Mouse (Mus musculus) hindbrain, embryonic 13.5 days (tissue): ENCODE data around the gene Timp4. TPM values are rescaled to one million over a fixed set of nuclear protein-coding genes. Genes with fewer than 3 reads are reported as not detected.
A peak's percentile ranks its signal among the peaks of the same experiment; 100 is the strongest.

Experiments used
- ATAC-seq: fragments of 200-750 bp; cut with Nextera tagmentation; 2 replicates; pipeline ENCODE4 v1.8.0; 2017; ENCODE audit warnings: moderate TSS enrichment; ENCODE audit not compliant: low FRiP score
- H3K27ac ChIP-seq: fragments of 300-500 bp; sonication (generic); 2 replicates; pipeline ENCODE4 v1.5.1; 2015; ENCODE audit warnings: inconsistent platforms, mild to moderate bottlenecking, moderate library complexity
- H3K27me3 ChIP-seq: fragments of 300-500 bp; sonication (generic); 2 replicates; pipeline ENCODE4 v1.6.1; 2015; ENCODE audit warnings: mild to moderate bottlenecking, inconsistent platforms
- H3K36me3 ChIP-seq: fragments of 300-500 bp; sonication (generic); 2 replicates; pipeline ENCODE4 v1.6.1; 2015; ENCODE audit warnings: mild to moderate bottlenecking, inconsistent platforms
- H3K4me1 ChIP-seq: fragments of 300-500 bp; sonication (generic); replicated peaks from 2 replicates; pipeline ENCODE4 v1.6.1; 2015; ENCODE audit warnings: inconsistent platforms
- H3K4me2 ChIP-seq: fragments of 300-500 bp; sonication (generic); 2 replicates; pipeline ENCODE4 v1.6.1; 2015; ENCODE audit warnings: inconsistent platforms, mild to moderate bottlenecking, moderate library complexity
- H3K4me3 ChIP-seq: fragments of 300-500 bp; sonication (generic); 2 replicates; pipeline ENCODE4 v1.5.1; 2015; ENCODE audit warnings: mild to moderate bottlenecking, inconsistent platforms
- H3K9ac ChIP-seq: fragments of 300-500 bp; sonication (generic); 2 replicates; pipeline ENCODE4 v1.6.1; 2015; ENCODE audit warnings: mild to moderate bottlenecking, inconsistent platforms
- H3K9me3 ChIP-seq: fragments of 300-500 bp; sonication (generic); 2 replicates; pipeline ENCODE4 v1.6.1; 2016; ENCODE audit warnings: inconsistent platforms
- WGBS: fragments of 180-500 bp; shearing (Covaris S2); methylation state at CpG from one replicate; pipeline ENCODE4 v1.1.7; 2015; 5-methylcytosine and 5-hydroxymethylcytosine counted together
- polyA plus RNA-seq: library from polyadenylated mRNA; unstranded; fragments of >200 nt; fragmentation: Nextera tagmentation; extraction: Ambion mirVana; gene quantifications from 2 replicates; pipeline ENCODE4 v1.2.1, GENCODE M21; 2015

Timp4 gene
- 9.1 and 11.8 TPM in 2 replicates for polyA plus RNA-seq

DNA sequence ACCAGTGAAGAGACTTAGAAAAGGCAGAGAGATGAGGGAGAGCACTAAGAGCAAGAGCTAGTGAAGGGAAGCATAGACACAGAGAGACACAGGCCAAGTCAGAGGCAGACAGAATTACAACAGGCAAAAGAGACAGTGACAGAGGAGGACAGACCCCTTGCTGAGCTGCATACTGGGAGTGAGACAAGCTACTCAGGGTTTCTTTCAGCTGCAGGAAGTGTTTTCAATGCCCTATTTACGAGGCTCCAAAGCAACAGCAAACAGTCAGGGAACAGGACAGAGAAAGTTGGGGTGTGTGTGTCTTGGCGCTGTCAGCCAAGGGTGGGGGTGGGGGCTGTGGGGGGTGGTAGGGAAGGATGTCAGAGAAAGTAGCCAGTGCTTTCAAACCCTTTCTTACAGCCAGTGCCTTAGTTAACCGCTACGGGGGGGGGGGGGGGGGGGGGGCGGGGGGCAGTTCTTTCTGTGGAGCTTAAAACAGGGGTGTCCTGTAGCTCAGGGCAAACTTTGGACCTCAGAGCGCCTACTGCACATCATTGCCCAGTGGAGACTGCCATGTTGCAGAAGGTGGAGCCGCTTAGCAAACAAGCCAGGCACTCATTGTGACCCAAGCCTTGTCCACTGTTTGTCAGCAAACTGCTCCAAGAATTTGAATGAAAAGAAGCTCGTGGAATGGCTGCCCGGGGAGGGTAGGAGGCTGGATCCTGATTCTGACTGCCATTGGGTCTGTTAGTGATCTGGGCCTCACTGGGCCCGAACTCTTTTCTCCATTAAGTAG lies at the start of gene Timp4:
Gene Timp4, minus strand, starts transcription at position 107 of the 775 bp plus-strand sequence.
- WGBS, result 13% methylated on average over 9 of the region's 10 CpGs
- Histone ChIP-seq H3K4me2 (peak within 1 kb of the TSS; percentile 47), H3K36me3 (peaks cover 12% of the 10 kb centered on the region), H3K4me1 (peaks cover 17% of the 10 kb centered on the region), H3K27ac (peak within 1 kb of the TSS; percentile 71), H3K27me3 (peaks cover 10% of the 10 kb centered on the region; the same call in 1 of the 2 replicates), H3K4me3 (peak within 1 kb of the TSS; percentile 23), H3K9me3 (no peaks in the 10 kb centered on the region), H3K9ac (peak within 1 kb of the TSS; percentile 59; the same call in 1 of the 2 replicates)
- ATAC-seq, result peak; percentile 83

DNA sequence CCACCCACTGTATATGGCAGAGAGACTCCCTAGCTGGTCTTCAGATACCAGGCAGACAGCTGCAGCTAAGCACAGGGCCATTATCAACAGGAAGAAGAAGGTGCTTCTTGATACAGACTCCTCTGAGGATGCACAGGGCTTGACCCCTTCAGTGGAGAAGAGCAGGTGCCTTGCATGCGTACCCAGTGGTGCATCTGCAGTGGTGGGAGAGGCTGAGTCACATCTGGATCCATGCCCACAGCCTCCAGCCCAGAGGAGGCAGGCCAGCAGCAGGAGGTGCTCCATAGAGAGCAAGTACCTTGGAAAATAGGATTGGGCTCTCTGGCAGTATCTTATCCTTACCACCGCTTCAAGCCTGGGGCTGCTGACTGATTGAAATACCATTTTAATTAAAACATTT lies 41.9 kb upstream of the Timp4 start:
- no peak for ATAC-seq
- no peaks in the 10 kb centered on the region; the same call in 1 of the 2 replicates for H3K4me1 ChIP-seq
- H3K9ac ChIP-seq, result no peak overlapping the region
- no peak overlapping the region for H3K27ac ChIP-seq
- no peaks in the 10 kb centered on the region for H3K36me3 ChIP-seq
- H3K4me2 ChIP-seq, result no peak overlapping the region
- WGBS, result 85% methylated on average over 2 of the region's 2 CpGs
- no peaks in the 10 kb centered on the region for H3K27me3 ChIP-seq
- no peak overlapping the region for H3K4me3 ChIP-seq
- H3K9me3 ChIP-seq, result no peaks in the 10 kb centered on the region

- Histone ChIP-seq H3K36me3 (no peaks in the 10 kb centered on the region), H3K9ac (no peak overlapping the region), H3K4me1 (no peaks in the 10 kb centered on the region; the same call in 1 of the 2 replicates), H3K9me3 (no peaks in the 10 kb centered on the region), H3K27ac (no peak overlapping the region), H3K4me2 (no peak overlapping the region), H3K4me3 (no peak overlapping the region), H3K27me3 (no peaks in the 10 kb centered on the region)
- ATAC-seq, result no peak
- 84% methylated on average over 6 of the region's 6 CpGs for WGBS
Measured at GRCm38 (mm10) chr6:115292621-115293020, 40.6 kb upstream of the Timp4 start.

- H3K4me2 ChIP-seq, result no peak overlapping the region
- no peaks in the 10 kb centered on the region for H3K27me3 ChIP-seq
- H3K9me3 ChIP-seq, result no peaks in the 10 kb centered on the region
- ATAC-seq, result no peak
- no peak overlapping the region for H3K27ac ChIP-seq
- no peaks in the 10 kb centered on the region for H3K36me3 ChIP-seq
- H3K4me3 ChIP-seq, result no peak overlapping the region
- WGBS, result 93% methylated on average over 6 of the region's 6 CpGs
- H3K9ac ChIP-seq, result no peak overlapping the region
- no peaks in the 10 kb centered on the region; the same call in 1 of the 2 replicates for H3K4me1 ChIP-seq
Measured at GRCm38 (mm10) chr6:115291823-115292222, 39.8 kb upstream of the Timp4 start.

DNA sequence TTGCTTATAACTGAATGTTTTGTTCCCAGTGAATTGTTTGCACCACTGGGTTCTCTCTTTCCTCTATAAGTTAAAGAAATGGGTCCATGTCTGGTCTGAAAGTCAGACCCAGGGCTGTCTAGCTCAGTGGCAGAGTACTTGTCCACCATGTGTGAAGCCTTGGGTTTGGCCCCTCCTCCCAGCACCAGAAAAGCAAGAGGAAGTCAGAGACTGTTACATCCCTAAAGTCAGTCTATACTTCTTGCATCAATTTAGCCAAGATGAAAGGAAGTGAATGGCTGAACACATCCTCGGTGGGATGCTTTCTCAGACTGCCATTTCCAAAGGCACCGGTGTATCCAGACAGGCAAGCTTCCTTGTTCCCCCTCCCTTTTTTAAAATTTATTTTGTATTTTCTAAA lies 39.1 kb upstream of the Timp4 start:
- H3K4me2 ChIP-seq, result no peak overlapping the region
- no peak for ATAC-seq
- H3K36me3 ChIP-seq, result no peaks in the 10 kb centered on the region
- no peak overlapping the region for H3K9ac ChIP-seq
- no peak overlapping the region for H3K4me3 ChIP-seq
- 85% methylated on average over 2 of the region's 2 CpGs for WGBS
- no peaks in the 10 kb centered on the region; the same call in 1 of the 2 replicates for H3K4me1 ChIP-seq
- H3K9me3 ChIP-seq, result no peaks in the 10 kb centered on the region
- H3K27me3 ChIP-seq, result no peaks in the 10 kb centered on the region
- H3K27ac ChIP-seq, result no peak overlapping the region

DNA sequence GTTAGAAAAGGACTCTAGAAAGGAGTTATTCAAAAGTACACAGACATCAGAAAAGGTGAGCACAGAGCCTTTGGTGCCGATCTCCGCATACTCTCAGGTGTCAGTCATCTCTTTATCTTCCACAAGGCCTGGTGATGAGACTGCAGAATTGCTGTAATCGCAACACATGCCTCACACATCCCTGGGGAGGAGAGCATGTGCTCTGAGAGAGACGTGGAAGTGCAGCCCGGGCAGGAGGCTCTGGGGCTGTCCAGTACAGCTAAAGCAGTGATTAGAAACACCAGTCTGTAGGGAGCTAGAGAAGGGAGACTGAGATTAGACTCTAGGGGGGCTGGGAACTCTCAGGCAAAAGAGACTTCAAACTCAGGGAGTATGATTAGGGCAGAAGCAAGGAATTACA lies 38.6 kb upstream of the Timp4 start:
- no peak for ATAC-seq
- Histone ChIP-seq H3K27ac (no peak overlapping the region), H3K9ac (no peak overlapping the region), H3K4me2 (no peak overlapping the region), H3K9me3 (no peaks in the 10 kb centered on the region), H3K4me1 (no peaks in the 10 kb centered on the region; the same call in 1 of the 2 replicates), H3K36me3 (no peaks in the 10 kb centered on the region), H3K4me3 (no peak overlapping the region), H3K27me3 (no peaks in the 10 kb centered on the region)
- WGBS, result 45% methylated on average over 5 of the region's 5 CpGs

- Histone ChIP-seq H3K4me1 (no peaks in the 10 kb centered on the region; the same call in 1 of the 2 replicates), H3K4me3 (no peak overlapping the region), H3K9ac (no peak overlapping the region), H3K27me3 (no peaks in the 10 kb centered on the region), H3K9me3 (no peaks in the 10 kb centered on the region), H3K36me3 (no peaks in the 10 kb centered on the region), H3K4me2 (no peak overlapping the region), H3K27ac (no peak overlapping the region)
- WGBS, result 95% methylated on average over 3 of the region's 3 CpGs
- ATAC-seq, result no peak
Measured at GRCm38 (mm10) chr6:115288223-115288622, 36.2 kb upstream of the Timp4 start.

DNA sequence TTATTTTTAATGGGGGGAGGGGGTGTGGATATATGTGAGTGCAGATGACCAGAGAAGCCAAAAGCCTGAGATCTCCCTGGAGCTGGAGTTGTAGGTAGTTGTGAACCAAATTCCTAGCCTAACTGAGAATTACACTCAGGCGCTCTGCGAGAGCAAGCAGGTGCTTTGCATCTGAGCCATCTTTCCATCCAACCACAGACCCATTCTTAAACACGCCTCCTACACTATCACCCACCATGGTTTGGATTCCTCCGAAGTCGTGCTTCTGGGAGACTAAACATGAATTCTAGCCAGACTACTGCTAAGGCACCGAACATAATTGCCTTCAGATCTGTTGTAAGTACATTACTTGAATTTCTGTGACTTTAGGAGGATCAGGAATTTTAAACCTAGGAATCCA lies 34.4 kb upstream of the Timp4 start:
- H3K4me2 ChIP-seq, result no peak overlapping the region
- WGBS, result 91% methylated on average over 6 of the region's 6 CpGs

DNA sequence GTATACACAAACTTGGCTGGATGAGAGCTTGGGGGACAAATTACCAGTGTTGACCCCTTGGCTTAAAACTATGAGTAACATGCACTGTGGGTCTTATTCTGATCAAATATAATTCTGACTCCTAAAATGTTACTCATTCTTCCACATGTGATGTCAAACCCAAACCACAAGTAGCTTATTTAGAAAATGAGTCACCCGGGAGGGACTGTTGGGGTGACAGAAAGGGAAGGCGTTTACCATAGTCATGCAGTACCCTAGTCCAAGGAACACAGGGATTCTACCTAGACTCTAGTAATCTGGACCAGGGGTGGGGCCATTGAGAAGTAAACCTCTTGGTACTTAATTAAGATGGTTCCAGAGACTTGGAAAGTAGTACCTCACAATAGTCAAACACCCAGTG lies 32.1 kb upstream of the Timp4 start:
- Histone ChIP-seq H3K27me3 (no peaks in the 10 kb centered on the region), H3K27ac (no peak overlapping the region), H3K4me3 (no peak overlapping the region), H3K4me1 (no peaks in the 10 kb centered on the region), H3K9ac (no peak overlapping the region), H3K9me3 (no peaks in the 10 kb centered on the region), H3K4me2 (no peak overlapping the region), H3K36me3 (peaks cover 10% of the 10 kb centered on the region)
- 88% methylated on average over 2 of the region's 2 CpGs for WGBS
- no peak for ATAC-seq

More for the DNA sequence above, 34.4 kb upstream of the Timp4 start:
- no peaks in the 10 kb centered on the region; the same call in 1 of the 2 replicates for H3K4me1 ChIP-seq
- H3K4me3 ChIP-seq, result no peak overlapping the region
- no peak overlapping the region for H3K27ac ChIP-seq
- H3K27me3 ChIP-seq, result no peaks in the 10 kb centered on the region
- H3K36me3 ChIP-seq, result peaks cover 4% of the 10 kb centered on the region; the same call in 1 of the 2 replicates
- H3K9me3 ChIP-seq, result no peaks in the 10 kb centered on the region
- no peak for ATAC-seq
- no peak overlapping the region for H3K9ac ChIP-seq

- Histone ChIP-seq H3K9me3 (no peaks in the 10 kb centered on the region), H3K9ac (no peak overlapping the region), H3K27ac (no peak overlapping the region), H3K27me3 (no peaks in the 10 kb centered on the region), H3K36me3 (peaks cover 10% of the 10 kb centered on the region), H3K4me1 (no peaks in the 10 kb centered on the region), H3K4me2 (no peak overlapping the region), H3K4me3 (no peak overlapping the region)
- no peak for ATAC-seq
- WGBS, result 67% methylated on average over 2 of the region's 2 CpGs
Measured at GRCm38 (mm10) chr6:115279639-115280038, 27.6 kb upstream of the Timp4 start.

- H3K9ac ChIP-seq, result no peak overlapping the region
- H3K4me2 ChIP-seq, result no peak overlapping the region
- H3K27ac ChIP-seq, result no peak overlapping the region
- H3K4me3 ChIP-seq, result no peak overlapping the region
- no peaks in the 10 kb centered on the region for H3K4me1 ChIP-seq
- H3K27me3 ChIP-seq, result no peaks in the 10 kb centered on the region
- WGBS, result 80% methylated on average over 8 of the region's 8 CpGs
- ATAC-seq, result no peak
- no peaks in the 10 kb centered on the region for H3K9me3 ChIP-seq
- peaks cover 16% of the 10 kb centered on the region for H3K36me3 ChIP-seq
Measured at GRCm38 (mm10) chr6:115278086-115278485, 26.1 kb upstream of the Timp4 start.

DNA sequence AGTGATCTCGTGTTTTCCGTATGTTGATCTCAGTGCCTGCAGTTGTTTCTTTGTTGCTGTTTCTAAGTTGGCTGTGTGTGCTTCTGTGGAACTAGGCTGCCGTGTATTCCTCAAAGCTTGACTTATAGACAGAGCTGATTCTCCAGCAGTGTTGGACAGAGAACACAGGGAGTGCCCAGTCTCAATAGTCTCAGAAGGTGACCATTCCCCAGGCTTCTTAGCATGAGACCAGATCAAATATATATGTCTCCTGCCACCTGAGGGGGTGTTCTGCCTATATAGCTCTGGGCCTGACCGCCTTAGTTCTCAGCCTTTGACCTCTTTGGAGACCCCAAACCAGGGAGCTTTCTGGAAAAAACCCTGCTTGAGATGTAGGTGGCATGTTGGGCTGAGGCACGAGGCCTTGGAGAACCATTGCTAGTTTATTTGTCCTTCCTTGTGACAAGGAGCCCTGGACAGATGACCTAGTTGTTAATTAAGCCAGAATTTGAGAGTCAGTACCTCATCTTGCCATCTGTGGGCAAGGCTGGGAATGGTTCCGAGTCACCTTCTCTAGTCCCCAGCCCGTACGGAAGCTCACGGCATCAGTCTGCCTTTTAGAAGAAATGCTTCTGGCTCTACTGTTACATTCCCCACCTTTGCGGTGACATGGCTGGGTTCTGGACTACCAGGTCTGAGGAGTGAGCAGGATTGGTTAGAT lies 23.3 kb upstream of the Timp4 start:
- Histone ChIP-seq H3K27me3 (no peaks in the 10 kb centered on the region), H3K4me2 (no peak overlapping the region), H3K4me3 (no peak overlapping the region), H3K36me3 (peaks cover 6% of the 10 kb centered on the region), H3K9me3 (no peaks in the 10 kb centered on the region), H3K9ac (no peak overlapping the region), H3K27ac (no peak overlapping the region), H3K4me1 (peaks cover 14% of the 10 kb centered on the region)
- WGBS, result 92% methylated on average over 10 of the region's 10 CpGs
- no peak for ATAC-seq
